Mouse (Mus musculus) kidney, adult 8-10 months (tissue): ENCODE measurements around the gene Prr15.

Experiments
- DNase-seq, 2 experiments: peaks; one replicate each; pipeline ENCODE4 v3.0.0; 2022

Prr15 gene

GRCm38 (mm10) chr6:54325246-54325885, at the start of gene Prr15:
TSS of gene Prr15 (plus strand) at chr6:54325835.
- DNase-seq: no peak

GRCm38 (mm10) chr6:54277234-54277633, 48.4 kb upstream of the Prr15 start:
- no peak for DNase-seq

GRCm38 (mm10) chr6:54277828-54278227, 47.8 kb upstream of the Prr15 start:
- no peak for DNase-seq

GRCm38 (mm10) chr6:54278613-54279012, 47.0 kb upstream of the Prr15 start:
- peak in 1 of 2 experiments; percentile 13 for DNase-seq

GRCm38 (mm10) chr6:54279391-54279790, 46.2 kb upstream of the Prr15 start:
- peak in 1 of 2 experiments; percentile 17 for DNase-seq

- no peak for DNase-seq
These were observed 45.4 kb upstream of the Prr15 start for GRCm38 (mm10) chr6:54280248-54280647.

GRCm38 (mm10) chr6:54283299-54283698, 42.3 kb upstream of the Prr15 start:
- no peak for DNase-seq

- no peak for DNase-seq
These were observed 41.4 kb upstream of the Prr15 start for GRCm38 (mm10) chr6:54284167-54284711.

GRCm38 (mm10) chr6:54286813-54287212, 38.8 kb upstream of the Prr15 start:
- DNase-seq: no peak

GRCm38 (mm10) chr6:54289774-54290500, 35.7 kb upstream of the Prr15 start:
- no peak for DNase-seq

GRCm38 (mm10) chr6:54297231-54297630, 28.4 kb upstream of the Prr15 start:
- no peak for DNase-seq

GRCm38 (mm10) chr6:54299417-54299816, 26.2 kb upstream of the Prr15 start:
- no peak for DNase-seq

- DNase-seq: no peak
These were observed 19.9 kb upstream of the Prr15 start for GRCm38 (mm10) chr6:54305777-54306176.

- no peak for DNase-seq
These were observed 12.6 kb upstream of the Prr15 start for GRCm38 (mm10) chr6:54313071-54313470.

GRCm38 (mm10) chr6:54318618-54319017, 7.0 kb upstream of the Prr15 start:
- no peak for DNase-seq

- DNase-seq: peak in 1 of 2 experiments; percentile 48
These were observed 6.4 kb upstream of the Prr15 start for GRCm38 (mm10) chr6:54319198-54319597.

- DNase-seq: no peak
These were observed 5.4 kb upstream of the Prr15 start for GRCm38 (mm10) chr6:54320236-54320635.

GRCm38 (mm10) chr6:54326671-54327625, 1.3 kb downstream of the Prr15 start:
- peak; percentile 83 for DNase-seq

GRCm38 (mm10) chr6:54327626-54328003, 2.0 kb downstream of the Prr15 start:
- peak; percentile 55 to 63 for DNase-seq

- peak in 1 of 2 experiments; percentile 34 for DNase-seq
These were observed 3.1 kb downstream of the Prr15 start for GRCm38 (mm10) chr6:54328783-54329182.

- DNase-seq: no peak
These were observed 4.0 kb downstream of the Prr15 start for GRCm38 (mm10) chr6:54329598-54329997.

GRCm38 (mm10) chr6:54330166-54330565, 4.5 kb downstream of the Prr15 start:
- peak; percentile 57 to 75 for DNase-seq

GRCm38 (mm10) chr6:54331765-54332164, 6.1 kb downstream of the Prr15 start:
- no peak for DNase-seq
